Mouse (Mus musculus): ENCODE data around the gene Aftph. TPM values are rescaled to one million over a fixed set of nuclear protein-coding genes. Genes with fewer than 3 reads are reported as not detected.

Aftph gene
- polyA plus RNA-seq, 1 experiment from 2014 or later, result 11.2 TPM

DNA sequence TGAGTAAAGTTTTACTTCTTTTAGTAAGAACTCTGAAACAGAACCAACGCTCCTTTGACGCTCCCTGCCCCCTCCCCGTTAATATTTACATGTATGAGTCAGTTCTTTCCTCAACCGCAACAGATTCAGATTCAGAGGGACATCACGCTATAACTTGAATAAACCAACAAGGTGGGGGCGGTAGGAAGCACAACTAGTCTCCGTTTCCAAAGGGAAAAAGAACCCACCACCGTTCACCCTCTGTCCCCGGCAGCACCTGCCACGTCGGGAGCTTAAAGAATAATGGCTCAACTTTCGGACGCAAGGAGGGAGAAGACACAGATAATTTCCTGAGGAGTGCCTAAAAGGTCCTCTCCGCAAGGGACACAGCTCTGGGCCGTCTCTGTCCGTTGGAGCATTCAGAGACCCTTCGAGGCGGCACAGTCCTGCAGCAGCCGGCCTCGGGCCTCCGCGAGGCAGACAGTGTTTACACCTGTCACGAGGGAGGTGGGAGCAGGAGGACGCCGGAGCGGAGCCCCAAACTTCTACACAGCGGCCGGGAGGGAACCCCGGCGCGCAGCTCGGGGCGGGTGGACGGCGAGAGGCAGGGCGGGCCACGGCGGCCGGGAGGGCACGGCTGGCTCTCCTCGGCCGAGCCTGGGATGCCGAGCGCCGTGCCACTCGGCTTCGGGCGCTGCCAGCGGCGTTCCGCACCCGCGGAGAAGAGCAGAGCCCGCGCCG, 748 bp downstream of the Aftph start:
- H3K4me2 ChIP-seq (ENCODE audit: low read depth, low read length), result peak overlapping the region; percentile 84
- ATAC-seq (ENCODE audit: low read depth), result peak; percentile 64
- no peaks in the 10 kb centered on the region for H3K27me3 ChIP-seq (ENCODE audit: control insufficient read depth, insufficient read depth, low read depth, low read length)
- H3K36me3 ChIP-seq (ENCODE audit: control insufficient read depth, insufficient read depth), result no peaks in the 10 kb centered on the region
- under 1% methylated on average over 56 of the region's 56 CpGs for WGBS (ENCODE audit: insufficient replicate concordance)
- peak overlapping the region; percentile 97 for H3K27ac ChIP-seq (ENCODE audit: low read length)
- H3K4me1 ChIP-seq (ENCODE audit: control insufficient read depth, low read depth, low read length), result peaks cover 2% of the 10 kb centered on the region
- H3K9ac ChIP-seq (ENCODE audit: low read depth, low read length), result peak overlapping the region; percentile 98
- peak overlapping the region; percentile 99 for H3K4me3 ChIP-seq (ENCODE audit: low read depth, low read length)
- no peaks in the 10 kb centered on the region for H3K9me3 ChIP-seq (replicated peaks; ENCODE audit: control insufficient read depth, low read length)

- Histone ChIP-seq H3K4me3 (ENCODE audit: low read depth, low read length) (no peak overlapping the region), H3K36me3 (ENCODE audit: control insufficient read depth, insufficient read depth) (no peaks in the 10 kb centered on the region), H3K27ac (ENCODE audit: low read length) (no peak overlapping the region), H3K4me1 (ENCODE audit: control insufficient read depth, low read depth, low read length) (peaks cover 6% of the 10 kb centered on the region; the same call in 1 of the 2 replicates), H3K9me3 (replicated peaks; ENCODE audit: control insufficient read depth, low read length) (no peaks in the 10 kb centered on the region), H3K27me3 (ENCODE audit: control insufficient read depth, insufficient read depth, low read depth, low read length) (no peaks in the 10 kb centered on the region), H3K9ac (ENCODE audit: low read depth, low read length) (no peak overlapping the region), H3K4me2 (ENCODE audit: low read depth, low read length) (no peak overlapping the region)
- 62% methylated on average over 3 of the region's 3 CpGs for WGBS (ENCODE audit: insufficient replicate concordance)
- ATAC-seq (ENCODE audit: low read depth), result no peak
Measured at GRCm38 (mm10) chr11:20734066-20734465, 7.3 kb downstream of the Aftph start.

DNA sequence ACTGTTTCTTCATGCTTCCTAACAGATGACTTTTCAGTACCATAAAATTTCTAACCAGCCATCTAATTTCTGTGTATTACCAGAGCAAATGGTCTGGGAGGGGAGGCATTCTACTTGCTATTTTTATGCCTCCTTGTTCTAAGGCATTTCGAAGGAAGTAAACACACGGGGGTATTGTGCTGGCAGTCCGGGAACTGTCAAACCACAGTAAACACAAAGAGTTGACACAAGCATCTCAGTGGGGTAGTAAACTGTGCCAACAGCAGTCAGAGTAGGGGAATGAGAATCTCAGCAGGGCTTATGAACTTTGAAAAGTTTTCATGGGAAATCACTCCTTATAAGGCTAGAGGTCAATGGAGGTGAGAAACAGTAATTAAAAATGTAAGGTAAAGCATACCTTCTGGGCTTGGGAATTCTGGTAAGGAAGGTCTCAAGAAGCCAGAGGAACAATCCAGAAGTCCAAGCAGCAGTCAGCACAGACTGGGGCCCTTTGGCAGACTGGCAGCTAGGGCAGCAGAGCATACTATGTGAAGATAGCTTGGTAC, 7.8 kb downstream of the Aftph start:
- 33% methylated on average over 3 of the region's 3 CpGs for WGBS (ENCODE audit: insufficient replicate concordance)
- no peak for ATAC-seq (ENCODE audit: low read depth)

DNA sequence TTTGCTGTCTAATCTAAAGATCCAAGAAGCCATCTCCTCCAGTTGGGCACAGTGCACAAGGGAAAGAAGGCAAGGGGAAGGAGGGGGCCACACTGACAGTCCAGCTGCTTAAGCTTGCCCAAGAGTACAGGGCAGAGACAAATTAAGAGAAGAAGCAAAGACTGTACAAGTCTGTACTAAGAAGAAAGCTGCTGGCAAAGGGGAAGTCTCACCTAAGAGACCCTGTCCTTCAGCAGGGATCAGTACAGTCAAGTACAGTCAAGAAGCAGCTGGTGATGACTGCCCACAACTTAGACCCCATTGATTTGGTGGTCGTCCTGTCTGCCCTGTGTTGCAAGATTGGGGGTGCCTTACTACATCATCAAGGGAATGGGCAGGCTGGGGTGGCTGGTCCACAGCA, 12.0 kb downstream of the Aftph start:
- Histone ChIP-seq H3K9me3 (replicated peaks; ENCODE audit: control insufficient read depth, low read length) (no peaks in the 10 kb centered on the region), H3K4me2 (ENCODE audit: low read depth, low read length) (no peak overlapping the region), H3K4me3 (ENCODE audit: low read depth, low read length) (no peak overlapping the region), H3K36me3 (ENCODE audit: control insufficient read depth, insufficient read depth) (peaks cover 3% of the 10 kb centered on the region; the same call in 1 of the 2 replicates), H3K27me3 (ENCODE audit: control insufficient read depth, insufficient read depth, low read depth, low read length) (no peaks in the 10 kb centered on the region), H3K27ac (ENCODE audit: low read length) (no peak overlapping the region), H3K9ac (ENCODE audit: low read depth, low read length) (no peak overlapping the region), H3K4me1 (ENCODE audit: control insufficient read depth, low read depth, low read length) (peaks cover 4% of the 10 kb centered on the region; the same call in 1 of the 2 replicates)
- 50% methylated on average over 1 of the region's 1 CpGs for WGBS (ENCODE audit: insufficient replicate concordance)
- no peak for ATAC-seq (ENCODE audit: low read depth)

More for the DNA sequence above, 7.8 kb downstream of the Aftph start:
- no peaks in the 10 kb centered on the region for H3K27me3 ChIP-seq (ENCODE audit: control insufficient read depth, insufficient read depth, low read depth, low read length)
- no peak overlapping the region for H3K4me2 ChIP-seq (ENCODE audit: low read depth, low read length)
- no peak overlapping the region for H3K4me3 ChIP-seq (ENCODE audit: low read depth, low read length)
- H3K9ac ChIP-seq (ENCODE audit: low read depth, low read length), result no peak overlapping the region
- H3K4me1 ChIP-seq (ENCODE audit: control insufficient read depth, low read depth, low read length), result peaks cover 4% of the 10 kb centered on the region; the same call in 1 of the 2 replicates
- H3K27ac ChIP-seq (ENCODE audit: low read length), result no peak overlapping the region
- no peaks in the 10 kb centered on the region for H3K9me3 ChIP-seq (replicated peaks; ENCODE audit: control insufficient read depth, low read length)
- no peaks in the 10 kb centered on the region for H3K36me3 ChIP-seq (ENCODE audit: control insufficient read depth, insufficient read depth)

- H3K4me1 ChIP-seq (ENCODE audit: control insufficient read depth, low read depth, low read length), result no peaks in the 10 kb centered on the region
- peaks cover 3% of the 10 kb centered on the region; the same call in 1 of the 2 replicates for H3K36me3 ChIP-seq (ENCODE audit: control insufficient read depth, insufficient read depth)
- H3K9ac ChIP-seq (ENCODE audit: low read depth, low read length), result no peak overlapping the region
- 46% methylated on average over 2 of the region's 2 CpGs for WGBS (ENCODE audit: insufficient replicate concordance)
- H3K27me3 ChIP-seq (ENCODE audit: control insufficient read depth, insufficient read depth, low read depth, low read length), result no peaks in the 10 kb centered on the region
- no peak overlapping the region for H3K4me2 ChIP-seq (ENCODE audit: low read depth, low read length)
- H3K27ac ChIP-seq (ENCODE audit: low read length), result no peak overlapping the region
- no peak for ATAC-seq (ENCODE audit: low read depth)
- H3K9me3 ChIP-seq (replicated peaks; ENCODE audit: control insufficient read depth, low read length), result no peaks in the 10 kb centered on the region
- H3K4me3 ChIP-seq (ENCODE audit: low read depth, low read length), result no peak overlapping the region
Measured at GRCm38 (mm10) chr11:20728044-20728443, 13.3 kb downstream of the Aftph start.

DNA sequence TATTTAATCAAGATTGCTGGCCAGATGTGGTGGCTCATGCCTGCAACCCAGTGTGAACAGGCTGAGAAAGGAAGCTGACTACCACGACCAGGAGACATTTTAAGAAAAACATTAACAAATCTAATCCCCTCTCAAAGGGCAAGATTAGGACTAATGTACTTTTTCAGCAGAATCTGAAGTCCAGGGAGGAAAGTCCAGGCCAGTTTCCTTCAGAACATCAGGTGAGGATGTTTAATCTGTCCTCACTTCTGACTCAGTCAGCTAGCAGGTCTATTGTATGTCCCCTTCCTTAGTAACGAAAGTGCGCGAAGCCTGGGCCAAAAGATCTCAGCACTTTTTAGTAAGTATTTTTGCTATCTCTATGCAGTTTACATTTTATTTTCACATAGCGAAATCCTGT, 17.8 kb downstream of the Aftph start:
- no peak overlapping the region for H3K27ac ChIP-seq (ENCODE audit: low read length)
- WGBS (ENCODE audit: insufficient replicate concordance), result 80% methylated on average over 5 of the region's 5 CpGs
- no peak overlapping the region for H3K4me2 ChIP-seq (ENCODE audit: low read depth, low read length)
- no peak for ATAC-seq (ENCODE audit: low read depth)
- no peaks in the 10 kb centered on the region for H3K4me1 ChIP-seq (ENCODE audit: control insufficient read depth, low read depth, low read length)
- peaks cover 3% of the 10 kb centered on the region; the same call in 1 of the 2 replicates for H3K36me3 ChIP-seq (ENCODE audit: control insufficient read depth, insufficient read depth)
- H3K9me3 ChIP-seq (replicated peaks; ENCODE audit: control insufficient read depth, low read length), result no peaks in the 10 kb centered on the region
- no peak overlapping the region for H3K9ac ChIP-seq (ENCODE audit: low read depth, low read length)
- H3K4me3 ChIP-seq (ENCODE audit: low read depth, low read length), result no peak overlapping the region
- no peaks in the 10 kb centered on the region for H3K27me3 ChIP-seq (ENCODE audit: control insufficient read depth, insufficient read depth, low read depth, low read length)

- no peaks in the 10 kb centered on the region for H3K27me3 ChIP-seq (ENCODE audit: control insufficient read depth, insufficient read depth, low read depth, low read length)
- H3K36me3 ChIP-seq (ENCODE audit: control insufficient read depth, insufficient read depth), result no peaks in the 10 kb centered on the region
- 76% methylated on average over 9 of the region's 9 CpGs for WGBS (ENCODE audit: insufficient replicate concordance)
- ATAC-seq (ENCODE audit: low read depth), result no peak
- no peak overlapping the region for H3K27ac ChIP-seq (ENCODE audit: low read length)
- H3K4me2 ChIP-seq (ENCODE audit: low read depth, low read length), result no peak overlapping the region
- H3K9me3 ChIP-seq (replicated peaks; ENCODE audit: control insufficient read depth, low read length), result no peaks in the 10 kb centered on the region
- no peak overlapping the region for H3K9ac ChIP-seq (ENCODE audit: low read depth, low read length)
- H3K4me1 ChIP-seq (ENCODE audit: control insufficient read depth, low read depth, low read length), result no peaks in the 10 kb centered on the region
- H3K4me3 ChIP-seq (ENCODE audit: low read depth, low read length), result no peak overlapping the region
Measured at GRCm38 (mm10) chr11:20712068-20712671, 29.2 kb downstream of the Aftph start.

GRCm38 (mm10) chr11:20691000-20691399, 50.4 kb downstream of the Aftph start:
- H3K4me2 ChIP-seq (ENCODE audit: low read depth, low read length), result no peak overlapping the region
- 8% methylated on average over 4 of the region's 4 CpGs for WGBS (ENCODE audit: insufficient replicate concordance)

DNA sequence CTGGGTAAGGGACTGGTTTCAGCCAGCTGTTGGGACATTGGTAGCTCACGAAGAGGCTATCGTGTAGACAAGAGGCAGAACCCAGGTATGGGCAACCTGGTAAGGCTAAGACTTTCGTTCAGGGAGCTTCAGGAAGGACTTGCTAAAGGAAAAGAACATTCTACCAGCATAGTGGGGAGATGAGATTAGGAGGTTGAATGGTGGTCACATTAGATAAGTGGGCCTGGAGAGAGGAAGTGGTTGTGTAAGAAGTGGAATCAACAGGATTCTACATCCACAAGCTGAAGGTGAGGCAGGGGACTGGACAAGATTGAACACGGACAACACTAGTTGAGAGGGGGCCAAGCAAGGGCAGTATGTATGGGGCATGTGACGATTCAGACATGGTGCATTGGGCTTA, 59.7 kb downstream of the Aftph start:
- Histone ChIP-seq H3K4me2 (ENCODE audit: low read depth, low read length) (no peak overlapping the region), H3K27ac (ENCODE audit: low read length) (no peak overlapping the region), H3K9ac (ENCODE audit: low read depth, low read length) (no peak overlapping the region), H3K27me3 (ENCODE audit: control insufficient read depth, insufficient read depth, low read depth, low read length) (no peaks in the 10 kb centered on the region), H3K4me3 (ENCODE audit: low read depth, low read length) (no peak overlapping the region), H3K36me3 (ENCODE audit: control insufficient read depth, insufficient read depth) (no peaks in the 10 kb centered on the region), H3K4me1 (ENCODE audit: control insufficient read depth, low read depth, low read length) (no peaks in the 10 kb centered on the region), H3K9me3 (replicated peaks; ENCODE audit: control insufficient read depth, low read length) (no peaks in the 10 kb centered on the region)
- WGBS (ENCODE audit: insufficient replicate concordance), result 41% methylated on average over 5 of the region's 5 CpGs
- no peak for ATAC-seq (ENCODE audit: low read depth)

More at GRCm38 (mm10) chr11:20691000-20691399, 50.4 kb downstream of the Aftph start:
- Histone ChIP-seq H3K9me3 (replicated peaks; ENCODE audit: control insufficient read depth, low read length) (no peaks in the 10 kb centered on the region), H3K4me3 (ENCODE audit: low read depth, low read length) (no peak overlapping the region), H3K36me3 (ENCODE audit: control insufficient read depth, insufficient read depth) (peaks cover 3% of the 10 kb centered on the region), H3K27ac (ENCODE audit: low read length) (no peak overlapping the region), H3K4me1 (ENCODE audit: control insufficient read depth, low read depth, low read length) (no peaks in the 10 kb centered on the region), H3K9ac (ENCODE audit: low read depth, low read length) (no peak overlapping the region), H3K27me3 (ENCODE audit: control insufficient read depth, insufficient read depth, low read depth, low read length) (no peaks in the 10 kb centered on the region)
- no peak for ATAC-seq (ENCODE audit: low read depth)
